Mouse (Mus musculus): ENCODE data around the gene Nrip3.

The Nrip3 gene

DNA sequence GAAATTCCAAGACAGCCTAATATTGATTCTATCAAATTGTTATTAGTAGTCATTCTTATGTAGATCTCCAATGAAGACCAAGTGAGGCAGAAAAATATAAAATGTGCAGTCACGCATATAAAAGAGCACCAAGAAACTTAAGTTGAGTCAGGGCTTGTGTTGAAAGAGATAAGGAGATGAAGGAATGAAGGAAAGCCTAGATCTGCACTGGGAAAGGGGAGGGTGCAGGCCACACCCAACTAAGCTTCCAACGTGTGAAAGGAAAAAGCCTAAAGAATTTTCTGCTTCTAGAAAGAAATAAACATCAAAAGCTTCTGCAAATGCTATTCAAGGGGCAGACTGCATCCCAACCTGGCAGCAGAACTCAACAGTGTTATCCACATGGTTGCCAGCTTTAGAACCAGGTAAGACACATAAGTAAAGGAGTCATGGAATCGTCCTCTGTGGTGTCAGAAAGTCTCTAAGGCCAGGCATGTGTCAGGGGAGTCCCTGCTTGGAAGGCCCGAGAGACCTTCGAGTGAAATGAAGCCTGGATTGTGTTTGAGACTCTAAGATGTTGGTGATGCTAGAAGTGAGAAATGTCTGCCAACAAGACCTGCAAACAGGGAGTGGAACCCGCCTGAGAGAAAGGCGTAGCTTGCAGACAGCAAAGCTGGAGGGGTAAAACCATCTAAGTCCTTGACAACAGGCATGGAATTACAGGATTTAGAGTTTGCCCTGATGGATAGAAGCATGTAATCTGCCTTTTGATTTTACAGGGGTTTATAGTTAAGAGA lies 14.1 kb downstream of the Nrip3 start:
- in situ Hi-C loops (cut with MseI, MboI): no loop called here

DNA sequence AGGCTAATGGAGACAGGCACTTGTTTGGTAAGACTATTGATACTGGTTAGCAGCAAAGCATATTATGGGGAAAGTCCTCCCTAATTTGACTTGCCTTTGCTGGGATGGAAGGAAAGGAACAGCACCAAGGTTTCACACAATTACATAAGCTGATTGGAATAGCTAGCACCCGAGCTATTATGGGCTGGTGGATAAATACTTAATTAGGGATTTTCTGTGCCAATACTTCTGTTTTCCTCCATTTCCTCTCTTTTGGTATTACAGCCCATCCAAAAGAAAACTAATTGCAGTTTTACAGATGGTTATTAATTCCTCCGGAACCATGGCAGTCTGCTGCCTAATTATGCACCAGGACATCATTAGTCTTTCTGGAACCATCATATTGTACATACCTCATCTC lies 17.8 kb downstream of the Nrip3 start:
- in situ Hi-C loops (cut with MseI, MboI): no loop called here

DNA sequence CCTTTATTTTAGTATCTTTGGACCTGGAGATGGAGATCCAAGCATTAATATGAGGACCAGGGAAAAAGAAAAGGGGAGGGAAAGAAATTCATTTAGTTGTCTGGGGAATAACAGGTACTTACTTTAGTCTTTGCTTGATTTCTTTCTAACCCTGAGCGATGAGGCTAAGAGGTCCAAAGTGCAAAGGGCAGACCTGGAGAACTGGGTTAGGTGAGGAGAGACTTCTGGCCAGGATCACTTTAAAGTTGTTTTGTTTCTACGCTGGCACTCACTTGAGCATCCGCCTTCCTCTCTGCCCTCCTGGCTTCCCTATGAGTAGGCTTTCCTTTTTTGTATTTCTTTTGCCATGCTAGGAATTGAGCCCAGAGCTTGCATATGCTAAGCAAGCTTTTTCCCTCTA lies 25.5 kb downstream of the Nrip3 start:
- in situ Hi-C loops (cut with MseI, MboI): no loop called here

DNA sequence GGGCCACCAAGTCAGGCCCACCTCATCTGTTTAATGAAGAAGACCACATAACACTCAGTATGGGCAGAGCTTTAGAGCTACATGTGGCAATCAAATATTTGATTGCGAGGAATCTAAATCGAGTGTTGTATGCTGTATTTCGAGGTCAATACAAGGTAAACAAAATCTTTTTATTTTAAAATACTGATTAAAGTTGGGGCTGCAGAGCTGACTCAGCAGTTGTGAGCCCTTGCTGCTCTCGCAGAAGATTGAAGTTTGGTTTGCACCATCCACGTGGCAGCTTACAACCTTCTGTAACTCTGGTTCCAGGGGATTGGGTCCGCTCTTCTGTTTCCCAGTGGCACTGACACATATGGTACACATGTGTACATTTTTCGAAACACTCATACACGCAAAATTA lies 27.8 kb downstream of the Nrip3 start:
- in situ Hi-C loops (cut with MseI, MboI): no loop called here

DNA sequence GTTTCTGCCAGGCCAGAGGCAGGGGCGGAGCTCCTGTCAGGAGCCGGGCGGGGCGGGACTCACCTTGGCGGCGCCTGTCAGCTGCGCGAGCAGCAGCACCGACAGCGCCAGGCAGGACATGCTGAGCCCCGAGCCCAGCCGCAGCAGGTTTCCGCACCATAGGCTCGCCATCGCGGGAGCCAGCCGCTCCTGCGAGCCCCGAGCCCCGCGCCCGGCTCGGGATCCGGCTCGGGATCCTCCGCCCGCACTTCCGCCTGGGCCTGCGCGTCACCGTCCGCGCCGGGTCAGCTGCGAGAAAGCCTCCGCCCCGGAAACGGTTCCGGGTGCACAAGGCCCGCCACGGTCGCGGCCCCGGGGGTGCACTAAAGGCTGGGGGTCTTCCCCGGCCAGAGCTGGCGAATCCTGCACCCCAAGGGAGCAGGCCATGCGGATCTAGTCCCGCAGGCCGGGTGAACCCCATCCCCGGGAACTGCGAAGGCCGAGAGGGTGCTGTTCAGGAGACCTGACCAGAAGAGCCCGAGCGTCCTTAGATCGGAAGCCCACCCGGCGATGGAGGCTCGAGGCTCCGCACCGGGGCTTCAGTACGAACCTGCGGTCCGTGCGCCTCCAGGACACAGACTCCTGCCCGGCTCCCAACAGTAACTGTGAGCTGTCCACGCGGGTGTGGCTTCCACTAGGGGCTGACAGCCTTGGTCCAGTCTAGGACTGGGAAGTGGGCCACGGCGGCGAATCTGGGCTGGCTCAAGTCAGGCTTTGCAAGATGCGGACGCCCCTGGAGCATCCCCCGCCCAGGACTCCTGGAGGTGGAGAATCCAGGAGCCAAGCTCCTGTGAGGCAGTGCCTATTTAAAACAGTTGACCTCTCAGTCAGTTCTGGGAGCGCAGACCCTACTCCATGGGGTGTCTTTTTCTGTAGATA lies 29.6 kb downstream of the Nrip3 start, which contains the start of gene Tmem9b:
Gene Tmem9b (minus strand): TSS at position 868 of the 918 bp plus-strand sequence.
- in situ Hi-C loops (cut with MseI, MboI): no loop called here

DNA sequence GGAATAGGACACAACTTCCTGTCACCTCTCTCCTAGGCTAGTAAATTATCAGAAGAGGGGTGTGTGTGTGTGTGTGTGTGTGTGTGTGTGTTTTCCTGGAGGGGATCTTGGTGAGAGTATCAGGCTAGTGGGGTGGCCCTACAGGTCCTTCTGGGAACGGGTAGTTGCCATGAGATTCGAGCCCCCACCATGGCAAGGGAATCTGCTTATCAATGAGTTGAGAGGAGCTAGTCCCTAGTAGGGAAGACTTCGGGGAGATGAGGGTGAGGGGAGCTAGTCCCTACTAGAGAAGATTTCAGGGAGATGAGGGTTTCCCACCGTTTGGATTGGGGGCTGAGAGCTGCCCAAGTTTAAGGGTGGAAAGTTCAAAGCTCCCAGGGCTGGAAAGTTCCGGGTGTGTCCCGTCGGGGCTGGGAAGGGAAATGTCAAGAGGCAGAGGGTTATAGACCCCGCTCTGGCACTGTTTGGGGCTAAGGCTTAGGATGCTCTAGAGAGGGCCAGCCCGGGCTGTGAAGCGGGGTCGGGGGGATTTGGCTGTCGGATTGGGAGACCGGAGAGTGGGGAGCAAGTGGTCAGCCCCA lies 30.3 kb downstream of the Nrip3 start:
- in situ Hi-C loops (cut with MseI, MboI): no loop called here

DNA sequence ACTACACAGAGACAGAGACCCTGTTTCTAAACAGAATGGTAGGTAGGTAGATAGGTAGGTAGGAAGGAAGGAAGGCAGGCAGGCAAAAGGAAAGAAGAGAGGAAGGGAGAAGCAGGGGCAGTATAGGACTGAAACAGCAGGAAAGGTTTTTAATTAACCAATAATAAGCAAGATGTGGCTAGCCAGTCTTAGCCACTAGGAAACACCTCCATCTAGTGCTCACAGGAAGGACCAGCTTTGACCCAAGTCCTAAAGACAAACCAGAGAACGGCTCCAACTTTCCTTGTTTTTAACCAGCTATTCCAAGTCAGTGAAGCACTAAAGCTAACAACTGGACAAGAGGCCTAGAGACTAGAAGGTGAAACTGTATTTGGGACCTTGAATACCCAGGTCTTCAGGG lies 34.1 kb downstream of the Nrip3 start:
- in situ Hi-C loops (cut with MseI, MboI): no loop called here

DNA sequence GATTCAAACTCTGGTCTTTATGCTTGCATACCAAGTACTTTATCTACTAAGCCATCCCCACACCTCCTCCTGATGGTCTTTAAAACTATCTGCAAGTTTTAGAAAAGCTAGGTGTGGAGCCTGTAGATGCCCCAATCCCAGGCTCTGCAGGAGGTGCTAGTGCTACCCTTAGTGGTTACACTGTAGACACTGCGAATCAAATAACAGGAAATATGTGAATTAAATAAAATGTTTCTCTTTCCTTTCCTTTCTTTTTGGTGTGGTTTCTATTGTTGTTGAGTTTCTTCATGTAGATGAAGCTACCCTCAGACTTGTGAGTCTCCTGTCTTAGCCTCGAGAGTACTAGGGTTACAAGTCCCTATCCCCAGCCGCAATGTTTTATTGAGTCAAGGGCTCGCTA lies 40.1 kb downstream of the Nrip3 start:
- in situ Hi-C loops (cut with MseI, MboI): no loop called here

DNA sequence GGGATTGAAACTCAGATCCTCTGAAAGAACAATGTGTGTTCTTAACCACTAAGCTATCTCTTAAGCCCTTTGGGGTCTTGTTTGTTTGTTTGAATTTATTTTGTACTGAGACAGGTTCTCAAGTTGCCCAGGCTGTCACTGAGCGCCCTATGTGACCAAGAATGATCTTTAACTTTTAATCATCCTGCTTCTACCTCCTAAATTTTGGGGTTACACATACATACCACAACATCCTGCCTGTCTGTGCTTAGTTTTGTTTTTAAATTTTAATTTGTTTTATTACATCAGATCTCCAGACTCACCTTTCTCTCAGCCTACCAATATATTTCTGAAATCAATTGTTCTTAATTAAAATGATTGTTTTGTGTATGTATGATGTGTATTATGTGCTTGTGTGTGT lies 40.8 kb downstream of the Nrip3 start:
- in situ Hi-C loops (cut with MseI, MboI): no loop called here

DNA sequence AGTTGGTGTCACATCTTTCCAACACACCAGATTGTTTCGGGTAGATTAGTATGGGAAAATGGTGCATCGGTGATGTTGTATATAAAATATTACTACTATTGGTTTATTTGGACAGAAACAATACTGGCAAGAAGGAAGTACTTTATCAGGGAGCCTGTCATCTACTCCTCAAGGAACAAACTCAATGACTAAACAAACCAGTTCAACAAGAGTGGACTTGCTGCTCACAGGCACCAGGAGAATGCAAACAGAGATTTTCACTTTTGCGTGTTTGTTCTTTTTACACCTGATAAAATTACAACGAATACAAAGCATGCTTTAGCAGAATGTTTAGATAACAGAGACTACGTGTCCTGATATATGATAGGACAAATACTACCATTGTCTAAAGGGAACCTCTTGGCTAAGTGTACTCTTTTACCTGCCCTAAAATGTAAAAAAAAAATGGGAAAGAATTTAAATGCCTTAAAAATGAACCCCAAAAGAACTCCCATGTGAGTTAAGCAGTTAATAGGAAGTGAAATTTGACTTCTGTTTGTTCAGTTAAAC lies 41.9 kb downstream of the Nrip3 start:
- in situ Hi-C loops (cut with MseI, MboI): no loop called here

DNA sequence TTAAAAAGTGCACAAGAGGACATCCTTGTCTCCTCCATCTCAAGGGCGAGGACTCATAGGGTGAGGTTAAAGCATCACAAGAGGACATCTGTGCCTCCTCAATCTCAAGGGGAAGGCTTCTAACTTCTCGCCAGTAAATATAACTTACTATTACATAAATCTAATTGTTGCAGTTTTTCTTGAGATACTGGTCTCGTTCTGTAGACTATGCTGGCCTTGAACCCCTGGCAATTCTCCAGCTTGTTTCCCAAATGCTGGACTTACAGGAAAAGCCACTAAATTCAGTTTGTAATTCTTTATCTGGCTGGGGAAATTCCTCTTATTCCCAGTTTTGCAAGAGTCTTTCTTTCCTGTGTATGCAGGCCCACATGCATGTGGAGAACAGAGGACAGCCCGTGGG lies 47.0 kb downstream of the Nrip3 start:
- in situ Hi-C loops (cut with MseI, MboI): no loop called here

DNA sequence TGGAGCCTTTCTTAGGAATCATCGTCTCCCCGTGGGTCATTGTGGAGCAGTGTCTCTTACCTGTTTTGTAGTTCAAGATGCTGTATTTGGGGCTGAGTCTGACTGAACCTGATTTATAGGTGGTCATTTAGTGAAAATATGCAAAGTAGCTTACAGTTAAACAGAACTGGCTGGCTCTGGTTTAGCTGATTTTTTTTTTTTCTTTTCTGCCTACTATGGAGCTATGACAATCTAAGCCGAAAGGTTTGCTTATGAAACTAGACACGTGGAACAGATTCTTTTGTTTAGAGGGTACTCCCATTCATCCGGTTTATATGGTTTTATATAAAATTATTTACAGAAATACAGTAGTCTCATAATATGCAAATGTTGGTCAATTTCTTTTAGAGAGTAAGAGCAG lies 50.2 kb downstream of the Nrip3 start, which contains the start of gene Ascl3:
Gene Ascl3 (minus strand): TSS at position 101 of the 400 bp plus-strand sequence.
- in situ Hi-C loops (cut with MseI, MboI): no loop called here

DNA sequence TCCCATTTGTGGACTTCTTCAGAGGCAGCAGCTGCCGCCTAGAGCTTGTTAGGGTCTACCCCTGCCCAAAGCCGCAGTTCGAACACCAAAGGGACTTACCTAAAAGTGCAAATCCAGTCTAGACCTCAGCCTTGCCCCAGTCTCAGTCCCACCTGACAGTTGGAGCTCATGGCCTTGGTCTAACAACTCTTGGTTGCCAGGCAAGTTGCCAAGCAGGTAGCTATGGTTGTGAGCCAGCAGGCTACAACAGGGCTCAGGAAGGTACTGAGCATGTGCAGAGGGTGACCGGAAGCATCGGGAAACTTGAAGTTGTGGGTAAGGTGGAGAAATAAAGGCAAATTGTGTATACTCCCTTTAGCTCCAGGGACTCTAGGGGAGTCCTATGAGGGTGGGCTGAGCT lies 58.1 kb downstream of the Nrip3 start, which contains the start of gene BC051019:
Gene BC051019 (minus strand): TSS at position 154 of the 400 bp plus-strand sequence.
- in situ Hi-C loops (cut with MseI, MboI): loop anchor here in 1 of 2 experiments (25.0 kb wide), 1 partner anchor 186 kb away; no protein-coding TSS in a partner anchor

DNA sequence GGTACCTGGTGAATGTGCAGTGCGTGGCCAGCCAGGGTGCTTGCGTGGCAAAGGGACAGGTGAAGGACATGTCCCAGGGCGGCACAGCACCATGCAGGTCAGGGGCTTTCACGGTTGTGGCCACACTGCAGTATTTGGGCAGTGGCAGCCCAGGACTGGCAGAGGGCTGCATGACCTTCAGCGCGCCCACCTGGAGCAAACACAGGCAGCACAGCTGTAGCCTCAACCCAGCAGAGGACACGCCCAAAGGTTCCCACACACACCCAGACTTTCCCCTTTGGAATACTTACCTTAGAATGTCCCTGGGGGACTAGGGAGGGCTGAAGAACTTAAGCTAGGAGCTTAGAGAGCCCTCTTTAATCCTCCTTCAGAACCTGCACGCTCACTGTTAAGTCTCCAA lies 58.7 kb downstream of the Nrip3 start:
- in situ Hi-C loops (cut with MseI, MboI): loop anchor here in 1 of 2 experiments (25.0 kb wide), 1 partner anchor 186 kb away; no protein-coding TSS in a partner anchor

DNA sequence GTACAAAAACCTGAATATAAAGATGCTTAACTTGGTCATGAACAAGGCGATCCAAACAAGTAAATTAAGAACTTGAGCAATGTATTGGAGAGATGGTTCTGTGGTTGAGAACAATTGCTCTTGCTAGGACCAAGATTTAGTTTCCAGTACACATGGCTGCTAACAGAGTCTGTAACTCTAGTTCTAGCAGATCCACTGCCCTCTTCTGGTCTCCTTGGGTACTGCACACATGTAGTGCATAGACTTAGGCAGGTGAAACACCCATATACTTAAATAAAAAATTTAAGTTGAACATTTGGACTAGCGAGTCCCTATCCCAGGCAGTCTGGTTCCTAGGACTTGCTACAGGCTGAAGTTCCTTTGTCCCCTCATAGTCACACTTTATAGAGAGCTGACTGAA lies 59.2 kb downstream of the Nrip3 start:
- in situ Hi-C loops (cut with MseI, MboI): loop anchor here in 1 of 2 experiments (25.0 kb wide), 1 partner anchor 185 kb away; no protein-coding TSS in a partner anchor

DNA sequence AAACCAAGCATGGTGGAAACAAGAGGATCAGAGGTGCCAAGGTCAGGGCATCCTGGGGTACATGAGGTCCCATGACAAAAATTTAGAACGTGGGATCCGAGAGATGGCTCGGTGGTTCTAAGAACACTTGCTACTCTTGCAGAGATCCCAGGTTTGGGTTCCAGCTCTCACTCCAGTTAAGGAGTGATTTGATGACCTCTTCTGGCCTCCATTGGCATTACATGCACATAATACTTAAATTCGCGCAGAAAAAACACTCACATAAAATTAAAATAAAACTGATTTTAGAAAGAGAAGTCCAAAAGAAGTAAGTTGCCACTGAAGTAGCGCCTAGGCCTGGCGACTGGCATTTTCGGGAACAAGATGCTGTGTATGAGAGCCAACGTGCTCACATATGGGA lies 62.5 kb downstream of the Nrip3 start:
- in situ Hi-C loops (cut with MseI, MboI): loop anchor here in 1 of 2 experiments (25.0 kb wide), 1 partner anchor 182 kb away; no protein-coding TSS in a partner anchor

DNA sequence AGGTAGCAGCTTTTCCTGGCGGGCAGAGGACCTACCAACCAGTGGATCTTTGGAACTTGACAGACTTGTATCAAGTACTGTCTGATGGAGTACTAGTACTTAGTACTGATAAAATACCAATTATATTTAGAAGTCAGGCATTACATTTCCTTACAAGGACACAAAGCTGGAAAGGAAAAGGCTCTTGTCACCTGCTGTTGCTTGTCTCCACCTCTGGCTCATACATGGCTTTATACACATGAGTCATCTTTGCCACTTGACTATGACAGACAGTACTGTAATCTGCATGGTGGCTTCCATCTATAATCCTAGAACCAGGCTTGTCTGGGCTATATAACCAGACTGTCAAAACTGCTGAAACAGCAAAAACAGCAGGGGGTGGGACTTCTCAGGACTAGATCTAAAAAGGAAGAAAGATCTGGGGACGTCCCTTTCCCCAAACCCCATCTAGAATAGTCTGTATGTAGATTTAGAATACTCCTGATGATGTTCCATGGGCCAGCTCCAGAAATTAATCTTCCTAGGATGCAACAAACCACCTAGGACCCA lies 68.3 kb downstream of the Nrip3 start:
- in situ Hi-C loops (cut with MseI, MboI): loop anchor here in 1 of 2 experiments (25.0 kb wide), 1 partner anchor 176 kb away; no protein-coding TSS in a partner anchor

DNA sequence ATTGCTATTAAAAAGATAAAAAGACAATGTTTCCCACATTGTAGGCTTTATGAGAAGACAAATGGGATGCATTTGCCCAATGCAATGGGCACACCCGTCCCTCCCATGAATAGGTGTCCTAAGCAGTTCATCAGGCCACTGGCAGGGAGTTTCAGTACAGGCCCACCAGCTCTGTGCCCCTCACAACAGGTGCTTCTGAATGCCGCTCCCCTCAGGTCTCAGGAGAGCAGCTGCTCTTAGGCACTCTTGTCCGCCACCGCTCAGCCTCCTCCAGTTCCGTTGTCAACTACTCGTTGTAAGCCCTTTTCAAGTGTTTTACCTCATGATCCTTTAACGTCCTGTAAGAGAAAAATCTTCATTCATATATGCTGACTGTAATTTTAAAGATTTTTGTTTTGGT lies 69.6 kb downstream of the Nrip3 start:
- in situ Hi-C loops (cut with MseI, MboI): loop anchor here in 1 of 2 experiments (25.0 kb wide), 1 partner anchor 175 kb away; no protein-coding TSS in a partner anchor

DNA sequence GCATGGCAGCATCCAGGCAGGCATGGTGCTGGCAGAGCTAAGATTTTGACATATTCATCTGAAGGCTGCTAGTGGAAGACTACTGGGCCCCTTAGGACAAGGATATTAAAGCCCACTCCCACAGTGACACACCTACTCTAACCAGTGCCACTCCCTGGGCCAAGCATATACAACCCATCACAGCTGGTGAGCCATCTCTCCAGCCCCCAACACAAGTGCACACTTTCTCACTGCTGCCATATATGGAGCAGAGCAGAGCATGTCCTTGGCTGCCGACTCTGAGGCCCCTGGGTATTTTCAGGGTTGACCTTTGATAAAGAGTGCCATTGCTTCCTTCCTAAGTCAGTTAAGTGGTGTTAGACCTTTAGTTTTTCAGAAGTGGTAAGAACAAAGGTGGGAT lies 71.8 kb downstream of the Nrip3 start:
- in situ Hi-C loops (cut with MseI, MboI): loop anchor here in 1 of 2 experiments (25.0 kb wide), 1 partner anchor 173 kb away; no protein-coding TSS in a partner anchor

DNA sequence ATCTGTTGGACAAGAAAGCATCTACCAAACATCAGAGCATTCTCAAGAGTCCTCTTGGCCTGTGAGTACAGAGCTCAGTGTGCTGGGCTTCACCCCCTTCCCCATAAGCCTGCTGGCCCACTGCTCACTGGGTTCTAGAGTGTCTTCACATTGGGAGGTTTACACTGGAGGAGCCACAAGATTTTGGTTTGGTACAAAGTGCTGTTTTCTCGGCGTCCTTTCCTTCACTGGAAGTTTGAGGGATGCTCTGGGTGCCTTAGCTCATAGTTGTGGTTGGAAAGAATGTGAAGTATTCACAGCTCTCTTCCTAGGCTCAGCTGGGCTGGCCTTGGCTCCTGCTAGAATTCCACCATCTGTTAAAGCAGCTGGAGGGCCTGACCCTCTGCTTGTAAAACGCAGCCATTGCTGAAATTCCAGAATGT lies 72.9 kb downstream of the Nrip3 start:
- in situ Hi-C loops (cut with MseI, MboI): loop anchor here in 1 of 2 experiments (25.0 kb wide), 1 partner anchor 172 kb away; no protein-coding TSS in a partner anchor

All from mouse trophoblast stem cell (cell line).